Mouse (Mus musculus) macrophage (primary cell): Measurements from ENCODE around the gene Cmtm8. TPM values are rescaled to one million over a fixed set of nuclear protein-coding genes. Genes with fewer than 3 reads are reported as not detected.

Experiments
- H3K27ac ChIP-seq: fragments of 350-480 bp; formaldehyde crosslinking; 2 replicates; pipeline ENCODE4 v1.9.0; 2021
- H3K36me3 ChIP-seq: fragments of 350-480 bp; formaldehyde crosslinking; 2 replicates; pipeline ENCODE4 v1.9.0; 2021; ENCODE audit errors: inconsistent target
- H3K4me3 ChIP-seq: fragments of 350-480 bp; formaldehyde crosslinking; 2 replicates; pipeline ENCODE4 v1.9.0; 2021; ENCODE audit errors: inconsistent target
- H3K79me2 ChIP-seq: fragments of 350-480 bp; formaldehyde crosslinking; 2 replicates; pipeline ENCODE4 v1.9.0; 2021; ENCODE audit errors: inconsistent target
- WGBS: methylation state at CpG from one replicate; pipeline ENCODE4 v1.1.7; 2026; ENCODE audit warnings: inconsistent platforms; ENCODE audit not compliant: missing documents; 5-methylcytosine and 5-hydroxymethylcytosine counted together
- polyA plus RNA-seq: library from polyadenylated mRNA; stranded (reverse); fragments of 250-400 nt; gene quantifications from 3 replicates; pipeline ENCODE4 v1.2.4, GENCODE M21; 2018; ENCODE audit warnings: inconsistent platforms
- total RNA-seq, 78 experiments: library from RNA; depleted of rRNA; stranded (reverse); fragments of 250-400 nt; gene quantifications; 1 replicate in 9 of 78; 2 replicates in 24 of 78; 3 replicates in 43 of 78; 4 replicates in 2 of 78; pipeline ENCODE4 v1.2.4; 2018; ENCODE audit warnings: inconsistent platforms in 56 of 78

Cmtm8 gene
- 1 to 10 TPM in 9 of 26 experiments, under 1 TPM in 6, not detected in 11; 0.28 to 4.1 (median 1.2) TPM for total RNA-seq (2018; cell fraction: chromatin; rRNA removed)
- total RNA-seq (2018; cell fraction: cytosol; rRNA removed), result 1 to 10 TPM in 13 of 26 experiments, under 1 TPM in 13; 0.23 to 2.6 (median 1.1) TPM
- 1 to 10 TPM in 8 of 26 experiments, under 1 TPM in 11, not detected in 7; 0.25 to 3.0 (median 0.84) TPM for total RNA-seq (2018; cell fraction: nucleus; rRNA removed)
- polyA plus RNA-seq, result 0.99 to 2.2 TPM (median 1.2 TPM) in 3 replicates

DNA sequence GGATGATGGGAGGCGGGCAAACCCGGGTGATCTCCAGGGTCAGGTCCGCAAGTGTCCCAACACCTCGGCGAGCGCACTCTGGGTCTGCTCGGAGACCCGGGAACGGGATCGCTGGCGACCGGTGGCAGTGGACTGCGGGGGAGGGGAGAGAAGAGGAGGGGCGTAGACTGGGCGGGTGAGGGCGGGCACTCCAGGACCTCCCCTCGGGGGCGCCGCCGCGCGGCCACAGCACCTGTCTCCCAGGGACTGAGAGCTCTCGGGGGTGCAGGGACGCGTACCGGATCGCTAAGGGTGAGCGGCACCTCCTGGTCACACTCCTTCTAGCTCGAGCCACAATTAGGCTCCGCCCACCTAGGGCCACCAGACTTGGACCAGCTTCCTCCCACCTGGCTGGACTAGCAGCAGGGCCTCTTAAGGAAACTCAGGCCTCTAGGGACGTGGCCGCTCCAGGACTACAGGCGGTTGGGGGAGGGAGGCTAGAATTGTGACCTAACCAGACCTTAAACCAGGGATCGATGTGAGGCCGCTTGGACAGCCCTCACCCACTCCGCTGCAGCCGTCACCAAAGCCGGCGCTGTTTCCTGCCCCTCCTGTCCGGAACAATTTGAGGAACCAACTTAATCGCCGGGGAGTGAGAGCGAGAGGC, at the start of gene Cmtm8:
TSS of gene Cmtm8 (minus strand) at position 140 of the 646 bp plus-strand sequence.
- no peak within 1 kb of the TSS for H3K27ac ChIP-seq
- H3K79me2 ChIP-seq, result no peaks in the 10 kb centered on the region
- under 1% methylated on average over 42 of the region's 43 CpGs for WGBS
- H3K36me3 ChIP-seq, result no peaks in the 10 kb centered on the region
- peak within 1 kb of the TSS; percentile 55 for H3K4me3 ChIP-seq

DNA sequence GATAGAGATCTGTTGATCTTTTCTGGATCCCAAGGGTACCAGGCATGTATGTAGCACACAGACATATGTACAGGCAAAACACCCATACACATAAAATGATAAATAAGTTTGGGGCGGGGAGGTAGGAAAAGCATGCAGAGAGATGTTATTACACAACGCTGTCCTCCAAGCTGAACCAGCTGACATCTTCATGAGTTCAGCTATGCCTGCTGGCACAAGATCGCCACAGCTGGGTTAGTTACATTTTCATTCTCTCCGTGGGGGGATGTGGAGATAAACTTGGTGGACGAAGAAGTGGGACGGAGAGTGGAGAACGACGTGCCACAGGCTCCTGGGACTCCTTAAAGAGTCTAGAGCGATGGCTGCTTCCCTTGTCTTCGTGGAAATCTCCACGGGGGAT, 49.0 kb upstream of the Cmtm8 start:
- Histone ChIP-seq H3K36me3 (no peaks in the 10 kb centered on the region), H3K79me2 (no peaks in the 10 kb centered on the region), H3K27ac (no peak overlapping the region), H3K4me3 (no peak overlapping the region)
- WGBS, result 92% methylated on average over 11 of the region's 11 CpGs

DNA sequence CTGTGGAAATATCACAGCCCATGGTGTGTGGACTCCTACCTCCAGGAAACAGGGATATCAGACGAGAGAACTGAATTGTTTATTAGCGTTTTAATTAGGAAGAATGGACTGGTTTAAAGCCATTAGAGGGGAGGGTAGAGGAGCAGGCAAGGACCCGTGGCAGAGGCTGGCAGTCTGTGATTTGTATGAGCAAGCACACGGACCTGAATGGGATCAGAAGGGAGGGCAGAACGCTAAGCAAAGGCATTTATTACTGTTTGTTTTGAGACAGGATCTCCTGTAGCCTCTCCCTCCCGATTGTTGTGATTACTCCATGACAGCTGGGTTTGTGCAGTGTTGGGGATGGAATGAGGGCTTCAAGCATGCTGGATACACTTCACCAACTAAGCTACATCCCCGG, 46.4 kb upstream of the Cmtm8 start:
- Histone ChIP-seq H3K4me3 (no peak overlapping the region), H3K27ac (no peak overlapping the region), H3K36me3 (no peaks in the 10 kb centered on the region), H3K79me2 (no peaks in the 10 kb centered on the region)
- WGBS, result 79% methylated on average over 7 of the region's 7 CpGs

DNA sequence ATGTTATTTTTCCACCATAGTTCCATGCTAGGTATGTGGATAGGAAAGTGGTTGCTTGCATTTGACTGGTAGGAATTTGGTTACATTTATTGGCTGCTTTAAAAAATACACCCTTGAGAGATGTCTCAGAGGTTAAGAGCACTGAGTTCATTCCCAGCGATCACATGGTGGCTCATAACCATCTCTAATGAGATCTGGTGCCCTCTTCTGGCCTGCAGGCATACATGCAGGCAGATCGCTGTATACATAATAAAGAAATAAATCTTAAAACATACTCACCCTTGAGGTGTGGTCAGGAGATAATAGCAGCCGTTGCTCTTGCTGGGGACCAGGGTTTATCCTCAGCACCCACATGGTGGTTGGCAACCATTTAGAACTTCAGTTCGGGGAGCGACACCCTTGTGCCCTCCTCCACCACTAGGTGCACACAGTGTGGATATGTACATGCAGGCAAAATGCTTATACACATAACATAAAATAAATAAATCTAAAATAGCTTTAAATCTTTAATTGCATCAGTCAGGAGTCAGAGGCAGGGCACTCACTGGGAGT, 45.0 kb upstream of the Cmtm8 start:
- WGBS, result 92% methylated on average over 5 of the region's 5 CpGs

DNA sequence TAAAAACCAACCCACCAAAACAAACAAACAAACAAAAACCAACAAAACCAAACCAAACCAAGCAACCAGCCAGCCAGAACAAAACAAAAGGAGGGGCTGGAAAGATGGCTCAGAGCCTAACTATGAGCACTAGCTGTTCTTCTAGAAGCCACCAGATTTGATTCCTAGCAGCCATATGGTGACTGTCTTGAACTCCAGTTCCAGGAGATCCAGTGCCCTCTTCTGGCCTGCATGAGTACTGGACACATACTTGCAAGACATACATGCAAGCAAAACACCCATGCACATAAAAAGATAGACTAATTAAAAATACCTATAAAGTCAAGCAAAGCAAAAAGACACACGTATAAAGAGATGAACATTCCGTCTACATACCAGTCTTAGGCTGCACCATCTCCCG, 43.7 kb upstream of the Cmtm8 start:
- H3K36me3 ChIP-seq, result no peaks in the 10 kb centered on the region
- H3K79me2 ChIP-seq, result no peaks in the 10 kb centered on the region
- H3K4me3 ChIP-seq, result no peak overlapping the region
- WGBS, result 90% methylated on average over 3 of the region's 3 CpGs
- no peak overlapping the region for H3K27ac ChIP-seq

More for the DNA sequence above, 45.0 kb upstream of the Cmtm8 start:
- no peaks in the 10 kb centered on the region for H3K36me3 ChIP-seq
- no peak overlapping the region for H3K27ac ChIP-seq
- H3K79me2 ChIP-seq, result no peaks in the 10 kb centered on the region
- no peak overlapping the region for H3K4me3 ChIP-seq

DNA sequence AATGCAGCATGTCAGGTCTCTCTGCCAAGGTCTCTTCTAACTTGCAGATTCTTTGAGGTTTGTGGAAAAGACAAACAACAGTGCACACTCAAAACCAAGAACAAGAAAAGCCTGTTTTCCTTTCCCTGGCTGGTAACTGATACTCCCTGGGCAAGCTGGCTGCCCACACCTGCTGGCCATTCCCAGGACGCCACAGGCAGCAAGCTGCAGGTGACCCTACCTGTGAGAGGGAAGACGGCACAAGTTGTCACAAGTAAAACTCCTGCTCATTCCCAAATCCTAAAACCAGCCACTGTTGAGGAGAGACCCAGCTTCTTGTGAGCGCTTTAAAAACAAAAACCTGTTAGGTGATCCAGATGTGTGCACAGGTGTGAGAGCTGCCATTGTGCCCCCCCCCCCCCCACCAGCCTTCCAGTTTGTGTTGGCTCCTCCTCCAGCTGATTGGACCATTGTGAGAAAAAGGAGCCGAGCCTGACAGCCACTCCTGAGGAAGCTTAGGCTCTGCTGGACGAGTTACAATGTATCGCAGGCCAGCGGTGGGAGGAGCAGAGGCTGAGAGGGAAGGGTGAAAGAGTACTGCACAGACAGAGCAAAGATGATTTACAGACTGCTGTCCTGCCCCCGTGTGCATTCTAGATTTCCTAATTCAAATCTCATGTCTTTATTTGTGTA, 42.2 kb upstream of the Cmtm8 start:
- no peaks in the 10 kb centered on the region for H3K36me3 ChIP-seq
- WGBS, result 85% methylated on average over 8 of the region's 8 CpGs
- H3K79me2 ChIP-seq, result no peaks in the 10 kb centered on the region
- H3K4me3 ChIP-seq, result no peak overlapping the region
- no peak overlapping the region for H3K27ac ChIP-seq

DNA sequence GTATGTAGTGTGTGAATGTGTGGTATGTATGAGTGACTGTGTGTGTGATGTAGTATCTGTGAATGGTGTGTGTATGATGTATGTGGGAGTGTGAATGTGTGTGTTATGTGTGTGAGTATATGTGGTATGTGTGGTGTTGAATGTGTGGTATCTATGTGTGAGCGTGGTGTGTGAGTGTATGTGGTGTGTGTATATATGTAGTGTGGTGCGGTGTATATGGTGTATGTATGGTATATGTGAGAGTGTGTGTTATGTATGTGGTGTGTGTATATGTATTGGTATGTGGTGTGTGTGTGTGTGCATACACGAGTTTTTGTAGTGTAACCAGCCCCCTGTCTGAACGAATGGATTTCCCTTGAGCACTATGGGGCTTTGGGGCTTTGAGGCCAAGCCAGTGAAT, 41.6 kb upstream of the Cmtm8 start:
- Histone ChIP-seq H3K4me3 (no peak overlapping the region), H3K36me3 (no peaks in the 10 kb centered on the region), H3K27ac (no peak overlapping the region), H3K79me2 (no peaks in the 10 kb centered on the region)
- WGBS, result 93% methylated on average over 4 of the region's 4 CpGs

DNA sequence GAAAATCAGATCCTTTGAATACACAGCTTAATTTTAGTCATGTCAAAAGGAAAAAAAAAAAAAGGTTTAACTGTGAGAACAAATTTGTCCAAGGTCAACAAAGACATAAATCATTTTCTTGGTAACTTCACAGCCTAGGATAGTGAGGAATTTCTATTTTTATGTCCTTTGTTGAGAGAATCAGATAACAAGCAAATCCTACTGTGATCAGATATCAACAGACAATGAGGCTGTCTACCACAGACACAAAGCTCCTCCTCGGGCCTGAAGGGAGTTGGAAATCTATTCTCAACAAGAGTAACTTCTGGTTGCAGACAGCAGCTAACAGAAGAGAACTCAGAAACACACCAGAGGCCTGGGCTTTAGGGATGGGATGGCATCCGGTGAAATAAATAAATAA, 38.0 kb upstream of the Cmtm8 start:
- H3K79me2 ChIP-seq, result no peaks in the 10 kb centered on the region
- H3K27ac ChIP-seq, result no peak overlapping the region
- H3K4me3 ChIP-seq, result no peak overlapping the region
- 90% methylated on average over 2 of the region's 2 CpGs for WGBS
- no peaks in the 10 kb centered on the region for H3K36me3 ChIP-seq

DNA sequence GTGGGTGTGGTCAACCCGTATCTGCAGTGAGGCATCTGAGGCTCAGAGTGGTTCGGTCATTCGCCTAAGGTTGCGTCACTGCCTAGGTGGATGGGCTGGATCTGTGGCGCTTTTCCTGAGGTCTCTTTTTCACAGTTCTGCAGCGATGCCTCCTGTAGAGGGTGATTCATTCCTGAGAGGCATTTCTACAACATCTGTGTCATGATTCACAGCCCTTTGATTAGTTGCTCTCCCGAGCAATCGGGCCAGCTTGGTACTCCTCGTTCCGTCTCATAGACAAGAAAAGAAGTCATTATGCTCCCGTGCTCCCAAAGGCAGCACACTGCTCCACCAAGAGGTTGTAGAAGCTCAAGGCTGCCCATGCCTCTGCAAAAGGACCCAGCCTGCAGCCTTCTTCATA, 11.4 kb upstream of the Cmtm8 start:
- Histone ChIP-seq H3K4me3 (no peak overlapping the region), H3K27ac (no peak overlapping the region), H3K36me3 (no peaks in the 10 kb centered on the region), H3K79me2 (no peaks in the 10 kb centered on the region)
- WGBS, result 68% methylated on average over 11 of the region's 11 CpGs

DNA sequence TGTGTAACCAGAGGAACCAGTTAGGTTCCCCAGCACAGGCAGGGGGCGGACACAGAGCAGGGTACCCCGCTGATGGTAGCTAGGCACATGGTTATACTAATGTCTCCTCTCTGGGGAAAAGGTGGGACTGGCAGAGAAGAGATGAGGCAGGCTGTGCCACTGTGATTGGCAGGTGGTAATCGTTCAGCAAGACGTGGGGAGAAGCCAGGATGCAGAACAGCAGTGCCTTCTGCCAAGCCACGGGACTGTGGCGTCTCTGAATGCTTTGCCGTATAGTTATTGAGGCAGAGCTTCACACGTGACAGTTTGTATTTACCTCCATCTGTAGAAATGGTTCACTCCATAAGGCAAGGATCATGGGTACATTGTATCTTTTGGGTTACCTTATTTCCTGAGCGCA, 10.7 kb upstream of the Cmtm8 start:
- no peaks in the 10 kb centered on the region for H3K79me2 ChIP-seq
- no peaks in the 10 kb centered on the region for H3K36me3 ChIP-seq
- no peak overlapping the region for H3K27ac ChIP-seq
- 69% methylated on average over 9 of the region's 9 CpGs for WGBS
- no peak overlapping the region for H3K4me3 ChIP-seq

DNA sequence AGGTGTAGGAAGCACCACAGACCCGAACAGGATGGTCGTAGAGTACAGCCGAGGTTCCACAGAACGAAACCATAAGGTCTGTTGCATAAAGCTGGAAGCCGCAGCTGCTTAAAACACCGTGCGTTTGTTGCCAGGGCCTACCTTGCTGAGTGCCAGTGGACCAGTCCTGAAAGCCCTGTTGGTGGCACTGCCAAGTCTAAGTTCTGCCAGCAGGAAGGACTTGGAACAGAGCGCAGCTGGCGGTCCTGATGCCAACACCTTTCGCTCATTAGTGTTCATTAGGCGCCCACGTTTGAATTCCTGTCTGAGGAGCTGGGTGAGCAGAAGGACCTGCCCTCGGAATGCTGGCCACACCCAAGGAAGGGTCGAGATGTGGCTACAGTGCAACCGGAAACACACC, 9.4 kb upstream of the Cmtm8 start:
- Histone ChIP-seq H3K36me3 (no peaks in the 10 kb centered on the region), H3K4me3 (no peak overlapping the region), H3K27ac (no peak overlapping the region), H3K79me2 (no peaks in the 10 kb centered on the region)
- 82% methylated on average over 15 of the region's 15 CpGs for WGBS

DNA sequence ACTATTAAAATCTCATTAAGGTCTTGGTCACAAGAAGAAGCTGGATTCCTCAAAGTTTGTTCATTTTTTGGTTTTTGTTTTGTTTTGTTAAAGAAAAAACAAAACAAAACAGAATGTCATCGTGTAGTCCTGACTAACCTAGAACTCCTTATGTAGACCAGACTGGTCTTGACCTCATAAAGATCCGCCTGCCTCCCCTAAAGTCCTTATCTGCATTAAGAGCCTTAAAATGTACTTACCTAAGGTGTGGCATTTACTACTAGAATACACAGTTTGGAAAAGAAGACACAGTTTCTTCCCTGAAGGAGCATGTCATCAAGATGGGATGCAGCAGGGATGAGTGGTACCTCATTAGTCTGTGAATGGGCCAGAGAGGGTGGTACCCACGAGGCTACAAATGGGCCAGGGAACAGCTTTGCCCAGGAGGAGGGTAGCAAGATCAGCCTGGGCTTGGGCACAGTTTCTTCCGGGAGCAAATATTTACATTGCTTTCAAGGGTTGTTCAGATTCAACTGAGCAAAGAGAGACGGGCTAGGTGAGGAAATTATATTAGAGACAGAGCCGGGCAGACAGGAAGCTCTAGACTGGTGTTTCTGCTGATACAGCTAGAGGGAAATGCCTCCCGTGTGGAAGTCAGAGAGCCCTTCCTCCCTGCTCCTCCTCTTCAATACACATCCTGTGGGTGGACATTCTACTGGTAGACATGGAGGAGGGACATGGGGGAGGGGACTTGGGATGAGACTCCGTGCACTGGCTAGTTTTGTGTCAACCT, 7.6 kb upstream of the Cmtm8 start:
- Histone ChIP-seq H3K27ac (no peak overlapping the region), H3K36me3 (no peaks in the 10 kb centered on the region), H3K4me3 (no peak overlapping the region), H3K79me2 (no peaks in the 10 kb centered on the region)
- WGBS, result 34% methylated on average over 8 of the region's 8 CpGs

DNA sequence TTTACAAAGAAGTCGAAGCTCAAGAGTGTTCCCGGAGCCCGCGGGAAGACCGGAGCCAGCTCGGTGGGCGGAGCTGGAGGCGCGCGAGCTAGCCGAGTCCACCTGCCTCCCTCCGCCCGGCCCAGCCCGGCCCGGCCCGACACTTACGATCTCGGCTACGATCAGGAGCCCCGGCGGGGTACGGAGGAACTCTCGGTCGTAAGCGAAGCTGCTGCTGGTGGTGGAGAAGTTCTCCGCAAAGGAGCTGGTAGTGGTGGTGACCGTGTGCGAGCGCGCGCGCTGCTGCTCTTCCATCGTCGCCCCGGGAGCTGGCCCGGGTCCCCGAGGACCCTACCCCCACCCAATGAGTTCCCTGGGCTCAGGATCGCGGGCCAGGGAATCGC, 331 bp downstream of the Cmtm8 start:
- H3K36me3 ChIP-seq, result no peaks in the 10 kb centered on the region
- H3K4me3 ChIP-seq, result peak overlapping the region; percentile 55; the same call in 1 of the 2 replicates
- H3K27ac ChIP-seq, result no peak overlapping the region
- 2% methylated on average over 40 of the region's 40 CpGs for WGBS
- no peaks in the 10 kb centered on the region for H3K79me2 ChIP-seq

DNA sequence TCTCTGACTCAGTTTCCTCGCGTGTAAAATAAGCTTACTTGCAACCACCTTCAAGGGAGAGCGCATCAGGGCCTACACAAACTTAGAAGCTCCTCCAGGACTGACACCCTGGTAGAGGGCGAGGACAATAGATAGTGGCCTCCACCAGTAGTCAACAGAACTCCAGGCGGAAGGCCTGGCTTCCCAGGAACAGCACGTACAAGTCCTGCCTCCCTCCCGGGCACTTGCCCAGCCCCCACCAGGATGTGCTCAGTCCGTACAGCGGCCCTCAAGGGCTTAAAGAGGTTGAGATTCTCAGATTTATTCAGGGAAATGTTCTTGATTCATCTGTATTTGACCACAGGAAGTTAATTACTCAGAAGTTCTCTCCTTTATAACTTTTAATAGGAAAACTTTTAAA, 1.1 kb downstream of the Cmtm8 start:
- H3K27ac ChIP-seq, result no peak overlapping the region

More for the DNA sequence above, 1.1 kb downstream of the Cmtm8 start:
- no peak overlapping the region for H3K4me3 ChIP-seq
- H3K79me2 ChIP-seq, result no peaks in the 10 kb centered on the region
- H3K36me3 ChIP-seq, result no peaks in the 10 kb centered on the region
- WGBS, result 90% methylated on average over 9 of the region's 9 CpGs
